Mouse (Mus musculus): ENCODE data around the gene Mars. TPM values are rescaled to one million over a fixed set of nuclear protein-coding genes. Genes with fewer than 3 reads are reported as not detected.

The Mars gene
- total and polyA plus RNA-seq, 3 experiments = 143 to 224 (median 161) TPM

- Histone ChIP-seq H3K9ac (ENCODE audit: insufficient read depth, low read depth) (no peak overlapping the region), H3K4me3 (replicated peaks in 1 of 3; ENCODE audit: low read depth in 2 of 3, low read length in 2 of 3, poor library complexity in 1 of 3) (no peak overlapping the region), H3K4me1 (ENCODE audit: control insufficient read depth in 1 of 2, insufficient read depth in 2 of 2) (peaks cover 16 to 24% of the 10 kb centered on the region in 2 experiments)
Observed at GRCm38 (mm10) chr10:127285644-127286043, 25.9 kb downstream of the Mars start.

GRCm38 (mm10) chr10:127284724-127285500, 26.7 kb downstream of the Mars start:
- Histone ChIP-seq H3K4me3 (replicated peaks in 1 of 3; ENCODE audit: low read depth in 2 of 3, low read length in 2 of 3, poor library complexity in 1 of 3) (no peak overlapping the region), H3K4me1 (ENCODE audit: control insufficient read depth in 1 of 2, insufficient read depth in 2 of 2) (peaks cover 15 to 23% of the 10 kb centered on the region in 2 experiments), H3K4me2 (ENCODE audit: insufficient read depth, low read depth, poor library complexity, severe bottlenecking) (no peak overlapping the region), H3K9ac (ENCODE audit: insufficient read depth, low read depth) (no peak overlapping the region), H3K27ac (ENCODE audit: insufficient read depth, low read depth) (no peak overlapping the region), H3K36me3 (replicated peaks in 1 of 2; ENCODE audit: control insufficient read depth in 1 of 2, insufficient read depth in 1 of 2, low read length in 1 of 2) (peaks cover 66 to 77% of the 10 kb centered on the region in 2 experiments), H3K27me3 (replicated peaks) (no peaks in the 10 kb centered on the region), H3K79me2 (replicated peaks; ENCODE audit: control insufficient read depth, extremely low read depth, insufficient read depth, poor library complexity, severe bottlenecking) (peaks cover 16% of the 10 kb centered on the region), H3K9me3 (replicated peaks; ENCODE audit: low read length) (no peaks in the 10 kb centered on the region)
- in situ Hi-C loops (cut with MboI; ENCODE audit: low pct_ligation_motif_present, low pct_unique_long_range_greater_than_20kb, low sequenced_read_pairs) (no loop called here), dilution Hi-C loops (cut with MboI; ENCODE audit: extremely low pct_ligation_motif_present, extremely low pct_unique_long_range_greater_than_20kb, low sequenced_read_pairs) (no loop called here)
- no peak for TF ChIP-seq ZC3H11A (IDR thresholded peaks at IDR 0.05; ENCODE audit: low read depth, low read length)
- no peak for TF ChIP-seq NELFE (IDR thresholded peaks at IDR 0.05; ENCODE audit: low read depth, low read length)
- no peak for TF ChIP-seq MEF2A (IDR thresholded peaks at IDR 0.05; ENCODE audit: borderline replicate concordance, low read depth, low read length)
- TF ChIP-seq TBP (conservative IDR thresholded peaks at IDR 0.05; ENCODE audit: low read depth, low read length) = no peak
- TF ChIP-seq ELF1 (IDR thresholded peaks at IDR 0.05; ENCODE audit: low read depth, low read length) = no peak
- no peak for TF ChIP-seq HCFC1 (IDR thresholded peaks at IDR 0.05; ENCODE audit: low read depth, low read length)
- TF ChIP-seq POLR2AphosphoS2 (IDR thresholded peaks at IDR 0.05; ENCODE audit: low read depth, low read length) = no peak
- no peak for TF ChIP-seq USF2 (conservative IDR thresholded peaks at IDR 0.05; ENCODE audit: low read depth, low read length)
- TF ChIP-seq ZNF384 (IDR thresholded peaks at IDR 0.05; ENCODE audit: low read depth, low read length) = no peak
- TF ChIP-seq GABPA (IDR thresholded peaks at IDR 0.05; ENCODE audit: insufficient replicate concordance, low read depth, low read length) = no peak
- TF ChIP-seq CHD2 (IDR thresholded peaks at IDR 0.05; ENCODE audit: low read length) = no peak
- no peak for TF ChIP-seq IRF4 (IDR thresholded peaks at IDR 0.05; ENCODE audit: low read depth, low read length)
- no peak for TF ChIP-seq TCF12 (IDR thresholded peaks at IDR 0.05; ENCODE audit: low read depth, low read length)
- TF ChIP-seq KAT2A (IDR thresholded peaks at IDR 0.05; ENCODE audit: insufficient replicate concordance, low read length) = no peak
- TF ChIP-seq JUN (IDR thresholded peaks at IDR 0.05; ENCODE audit: insufficient read depth, low read depth, low read length) = no peak
- TF ChIP-seq UBTF (IDR thresholded peaks at IDR 0.05; ENCODE audit: low read depth, low read length) = no peak
- no peak for TF ChIP-seq MAX (IDR thresholded peaks at IDR 0.05; ENCODE audit: low read length)
- no peak for TF ChIP-seq JUND (conservative IDR thresholded peaks at IDR 0.05; ENCODE audit: low read depth, low read length)
- TF ChIP-seq MAFK (IDR thresholded peaks at IDR 0.05; ENCODE audit: insufficient replicate concordance, low read length) = no peak
- no peak for TF ChIP-seq BHLHE40 (IDR thresholded peaks at IDR 0.05; ENCODE audit: low read depth, low read length)
- no peak for DNase-seq (ENCODE audit: extremely low read depth)

More at GRCm38 (mm10) chr10:127285644-127286043, 25.9 kb downstream of the Mars start:
- TF ChIP-seq RCOR1 (conservative IDR thresholded peaks at IDR 0.05; ENCODE audit: low read depth, low read length) = no peak
- TF ChIP-seq CHD1 (IDR thresholded peaks at IDR 0.05; ENCODE audit: low read depth, low read length) = no peak
- no peak for TF ChIP-seq NELFE (IDR thresholded peaks at IDR 0.05; ENCODE audit: low read depth, low read length)
- no peak for TF ChIP-seq E2F4 (IDR thresholded peaks at IDR 0.05; ENCODE audit: insufficient replicate concordance, low read depth, low read length)
- TF ChIP-seq GABPA (IDR thresholded peaks at IDR 0.05; ENCODE audit: insufficient replicate concordance, low read depth, low read length) = no peak
- no peak for TF ChIP-seq ZMIZ1 (IDR thresholded peaks at IDR 0.05; ENCODE audit: low read depth, low read length)
- no peak for TF ChIP-seq MXI1 (IDR thresholded peaks at IDR 0.05; ENCODE audit: low read depth, low read length)
- TF ChIP-seq EP300 (IDR thresholded peaks at IDR 0.05; ENCODE audit: low read length) = no peak
- TF ChIP-seq KAT2A (IDR thresholded peaks at IDR 0.05; ENCODE audit: insufficient replicate concordance, low read length) = no peak
- TF ChIP-seq IRF4 (IDR thresholded peaks at IDR 0.05; ENCODE audit: low read depth, low read length) = no peak
- TF ChIP-seq MAZ (IDR thresholded peaks at IDR 0.05; ENCODE audit: low read depth, low read length) = no peak
- no peak for TF ChIP-seq RAD21 (IDR thresholded peaks at IDR 0.05; ENCODE audit: low read depth, low read length)
- DNase-seq (ENCODE audit: extremely low read depth) = no peak
- dilution Hi-C loops (cut with MboI; ENCODE audit: extremely low pct_ligation_motif_present, extremely low pct_unique_long_range_greater_than_20kb, low sequenced_read_pairs) (no loop called here), in situ Hi-C loops (cut with MboI; ENCODE audit: low pct_ligation_motif_present, low pct_unique_long_range_greater_than_20kb, low sequenced_read_pairs) (no loop called here)
- H3K9me3 ChIP-seq (replicated peaks; ENCODE audit: low read length) = no peaks in the 10 kb centered on the region
- peaks cover 64 to 70% of the 10 kb centered on the region in 2 experiments for H3K36me3 ChIP-seq (replicated peaks in 1 of 2; ENCODE audit: control insufficient read depth in 1 of 2, insufficient read depth in 1 of 2, low read length in 1 of 2)
- no peak overlapping the region for H3K4me2 ChIP-seq (ENCODE audit: insufficient read depth, low read depth, poor library complexity, severe bottlenecking)
- peaks cover 16% of the 10 kb centered on the region for H3K79me2 ChIP-seq (replicated peaks; ENCODE audit: control insufficient read depth, extremely low read depth, insufficient read depth, poor library complexity, severe bottlenecking)
- no peak overlapping the region for H3K27ac ChIP-seq (ENCODE audit: insufficient read depth, low read depth)
- no peaks in the 10 kb centered on the region for H3K27me3 ChIP-seq (replicated peaks)

Data from CH12.LX (cell line).